Mouse (Mus musculus) thymus, adult 18-20 months (tissue): ENCODE results near the gene Cfap73.
A peak's percentile ranks its signal among the peaks of the same experiment; 100 is the strongest.

ENCODE experiments used
- DNase-seq, 2 experiments: peaks; one replicate each; pipeline ENCODE4 v3.0.0; 2022; ENCODE audit warnings: mixed read lengths in 2 of 2

Gene Cfap73

GRCm38 (mm10) chr5:120634131-120634530 is at the start of gene Cfap73:
TSS of gene Cfap73 (minus strand) at chr5:120634235.
- DNase-seq: no peak

- DNase-seq: no peak
These were observed 49.1 kb upstream of the Cfap73 start for GRCm38 (mm10) chr5:120682982-120683771.

- no peak for DNase-seq
These were observed 46.9 kb upstream of the Cfap73 start for GRCm38 (mm10) chr5:120680918-120681317.

- peak in 1 of 2 experiments; percentile 22 for DNase-seq
These were observed 45.9 kb upstream of the Cfap73 start for GRCm38 (mm10) chr5:120679676-120680555.

- no peak for DNase-seq
These were observed 43.5 kb upstream of the Cfap73 start for GRCm38 (mm10) chr5:120677516-120677915.

- peak; percentile 32 to 59 for DNase-seq
These were observed 40.5 kb upstream of the Cfap73 start for GRCm38 (mm10) chr5:120674229-120675145.

- peak; percentile 60 to 64 for DNase-seq
These were observed 39.6 kb upstream of the Cfap73 start for GRCm38 (mm10) chr5:120673626-120674025.

GRCm38 (mm10) chr5:120671865-120672264 is 37.8 kb upstream of the Cfap73 start:
- DNase-seq: no peak

GRCm38 (mm10) chr5:120670132-120670531 is 36.1 kb upstream of the Cfap73 start:
- no peak for DNase-seq

- DNase-seq: no peak
These were observed 34.7 kb upstream of the Cfap73 start for GRCm38 (mm10) chr5:120668761-120669160.

GRCm38 (mm10) chr5:120664888-120665287 is 30.9 kb upstream of the Cfap73 start:
- DNase-seq: no peak

- DNase-seq: no peak
These were observed 26.8 kb upstream of the Cfap73 start for GRCm38 (mm10) chr5:120660816-120661215.

- no peak for DNase-seq
These were observed 22.3 kb upstream of the Cfap73 start for GRCm38 (mm10) chr5:120656281-120656751.

GRCm38 (mm10) chr5:120653873-120654272 is 19.8 kb upstream of the Cfap73 start:
- DNase-seq: no peak

GRCm38 (mm10) chr5:120652915-120653701 is 19.1 kb upstream of the Cfap73 start:
- no peak for DNase-seq

GRCm38 (mm10) chr5:120651230-120651629 is 17.2 kb upstream of the Cfap73 start:
- no peak for DNase-seq

- no peak for DNase-seq
These were observed 15.9 kb upstream of the Cfap73 start for GRCm38 (mm10) chr5:120649938-120650337.

GRCm38 (mm10) chr5:120649374-120649933 is 15.4 kb upstream of the Cfap73 start:
- peak; percentile 52 to 68 for DNase-seq

- DNase-seq: peak; percentile 84 to 90
These were observed 14.7 kb upstream of the Cfap73 start, which contains the start of gene Rasal1 for GRCm38 (mm10) chr5:120648569-120649373. TSS of gene Rasal1 (plus strand) at chr5:120648812.

- DNase-seq: peak; percentile 38 to 56
These were observed 13.9 kb upstream of the Cfap73 start for GRCm38 (mm10) chr5:120647814-120648491.
